Mouse (Mus musculus) embryonic facial prominence, embryonic 15.5 days (tissue): Measurements from ENCODE around the gene Rnf167. TPM values are rescaled to one million over a fixed set of nuclear protein-coding genes. Genes with fewer than 3 reads are reported as not detected.
A peak's percentile ranks its signal among the peaks of the same experiment; 100 is the strongest.

Experiments used
- ATAC-seq: fragments of 200-750 bp; cut with Nextera tagmentation; 2 replicates; pipeline ENCODE4 v1.8.0; 2017; ENCODE audit warnings: low read depth, moderate TSS enrichment; ENCODE audit not compliant: insufficient number of reproducible peaks, low FRiP score, low TSS enrichment
- H3K27ac ChIP-seq: fragments of 300-500 bp; sonication (generic); replicated peaks from 2 replicates; pipeline ENCODE4 v1.5.1; 2015; ENCODE audit warnings: mild to moderate bottlenecking, inconsistent platforms
- H3K27me3 ChIP-seq: fragments of 300-500 bp; sonication (generic); 2 replicates; pipeline ENCODE4 v1.6.1; 2015; ENCODE audit warnings: inconsistent platforms
- H3K36me3 ChIP-seq: fragments of 300-500 bp; sonication (generic); 2 replicates; pipeline ENCODE4 v1.6.1; 2015; ENCODE audit warnings: mild to moderate bottlenecking, inconsistent platforms
- H3K4me1 ChIP-seq: fragments of 300-500 bp; sonication (generic); 2 replicates; pipeline ENCODE4 v1.6.1; 2015; ENCODE audit warnings: inconsistent platforms
- H3K4me2 ChIP-seq: fragments of 300-500 bp; sonication (generic); replicated peaks from 2 replicates; pipeline ENCODE4 v1.6.1; 2015; ENCODE audit warnings: mild to moderate bottlenecking, inconsistent platforms
- H3K4me3 ChIP-seq: fragments of 300-500 bp; sonication (generic); replicated peaks from 2 replicates; pipeline ENCODE4 v1.5.1; 2015; ENCODE audit warnings: mild to moderate bottlenecking, inconsistent platforms
- H3K9ac ChIP-seq: fragments of 300-500 bp; sonication (generic); 2 replicates; pipeline ENCODE4 v1.6.1; 2015; ENCODE audit warnings: inconsistent platforms
- H3K9me3 ChIP-seq: fragments of 300-500 bp; sonication (generic); replicated peaks from 2 replicates; pipeline ENCODE4 v1.6.1; 2016; ENCODE audit warnings: inconsistent platforms
- WGBS: fragments of 180-500 bp; shearing (Covaris S2); methylation state at CpG from one replicate; pipeline ENCODE4 v1.1.7; 2015; 5-methylcytosine and 5-hydroxymethylcytosine counted together
- polyA plus RNA-seq: library from polyadenylated mRNA; unstranded; fragments of >200 nt; fragmentation: Nextera tagmentation; extraction: Ambion mirVana; gene quantifications from 2 replicates; pipeline ENCODE4 v1.2.1, GENCODE M21; 2015

Gene Rnf167
- polyA plus RNA-seq, 1 experiment from 2014 or later, result 147 TPM

DNA sequence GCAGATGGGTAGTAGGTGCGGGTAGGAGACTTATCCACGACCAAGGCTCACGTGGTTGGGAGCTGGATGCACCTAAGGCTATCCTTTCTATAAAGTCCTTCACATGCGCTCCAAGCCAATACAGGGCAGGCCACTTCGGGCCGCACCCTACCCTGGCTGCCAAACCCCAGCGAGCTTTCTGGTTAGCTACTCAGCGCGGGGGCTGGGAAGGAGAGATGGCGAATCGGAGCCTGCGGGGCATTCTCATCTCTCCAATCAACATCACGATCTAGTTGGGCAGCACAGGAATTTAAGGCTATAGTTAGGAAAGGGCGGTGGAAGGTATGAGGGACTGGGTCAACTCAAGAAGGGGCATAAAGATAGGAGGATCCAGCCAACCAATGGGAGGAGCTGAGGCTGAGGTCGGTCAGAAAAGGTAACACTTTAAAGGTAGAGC lies 21.3 kb downstream of the Rnf167 start:
- Histone ChIP-seq H3K36me3 (peaks cover 41% of the 10 kb centered on the region), H3K9me3 (no peaks in the 10 kb centered on the region), H3K27ac (peak overlapping the region; percentile 100), H3K4me1 (peaks cover 36% of the 10 kb centered on the region), H3K27me3 (no peaks in the 10 kb centered on the region), H3K4me3 (peak overlapping the region; percentile 73), H3K9ac (peak overlapping the region; percentile 50), H3K4me2 (peak overlapping the region; percentile 86)
- ATAC-seq, result peak; percentile 63
- under 1% methylated on average over 15 of the region's 15 CpGs for WGBS

DNA sequence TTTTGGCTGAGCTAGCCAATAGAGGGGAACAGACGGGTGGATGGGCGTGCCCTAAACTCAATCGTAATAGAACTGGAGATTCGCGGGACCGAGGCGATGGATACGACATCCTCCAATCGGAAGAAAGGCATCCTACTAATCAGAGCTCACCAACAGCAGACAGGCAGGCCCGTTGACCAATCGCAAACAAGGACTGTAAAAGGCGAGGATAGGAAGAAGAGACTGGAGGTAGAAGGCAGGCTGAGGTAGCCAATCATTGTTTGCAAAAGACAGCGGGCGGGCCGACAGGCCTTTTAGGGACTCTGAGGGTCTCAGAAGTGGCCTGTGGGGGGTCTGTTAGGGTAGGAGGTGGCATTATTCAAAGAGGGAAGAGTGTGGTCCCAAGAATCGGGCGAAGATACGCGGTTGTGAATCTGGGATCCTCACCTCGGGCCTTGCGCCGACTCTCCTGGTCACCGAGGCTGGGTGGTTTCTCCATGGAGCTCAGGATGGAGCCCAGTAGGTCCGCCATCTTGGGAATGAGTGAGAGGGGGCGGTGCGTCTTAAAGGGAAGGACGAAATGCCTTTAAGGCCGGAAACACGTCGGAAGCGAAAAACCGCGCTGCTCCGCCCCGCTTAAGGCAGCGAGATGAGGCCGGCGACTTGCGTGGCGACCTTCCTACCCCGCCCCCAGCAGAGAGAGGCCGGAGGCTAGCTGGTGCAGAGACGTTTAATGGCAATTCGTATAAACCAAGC lies 21.9 kb downstream of the Rnf167 start, which contains the start of gene Spag7:
Spag7 (minus strand) TSS at position 646 of the 735 bp plus-strand sequence.
- H3K27me3 ChIP-seq, result no peaks in the 10 kb centered on the region
- peak within 1 kb of the TSS; percentile 68 for H3K9ac ChIP-seq
- H3K4me2 ChIP-seq, result peak within 1 kb of the TSS; percentile 86
- peaks cover 36% of the 10 kb centered on the region for H3K4me1 ChIP-seq
- no peaks in the 10 kb centered on the region for H3K9me3 ChIP-seq
- WGBS, result under 1% methylated on average over 44 of the region's 44 CpGs
- peak within 1 kb of the TSS; percentile 100 for H3K27ac ChIP-seq
- ATAC-seq, result peak; percentile 95
- H3K36me3 ChIP-seq, result peaks cover 41% of the 10 kb centered on the region
- H3K4me3 ChIP-seq, result peak within 1 kb of the TSS; percentile 73

DNA sequence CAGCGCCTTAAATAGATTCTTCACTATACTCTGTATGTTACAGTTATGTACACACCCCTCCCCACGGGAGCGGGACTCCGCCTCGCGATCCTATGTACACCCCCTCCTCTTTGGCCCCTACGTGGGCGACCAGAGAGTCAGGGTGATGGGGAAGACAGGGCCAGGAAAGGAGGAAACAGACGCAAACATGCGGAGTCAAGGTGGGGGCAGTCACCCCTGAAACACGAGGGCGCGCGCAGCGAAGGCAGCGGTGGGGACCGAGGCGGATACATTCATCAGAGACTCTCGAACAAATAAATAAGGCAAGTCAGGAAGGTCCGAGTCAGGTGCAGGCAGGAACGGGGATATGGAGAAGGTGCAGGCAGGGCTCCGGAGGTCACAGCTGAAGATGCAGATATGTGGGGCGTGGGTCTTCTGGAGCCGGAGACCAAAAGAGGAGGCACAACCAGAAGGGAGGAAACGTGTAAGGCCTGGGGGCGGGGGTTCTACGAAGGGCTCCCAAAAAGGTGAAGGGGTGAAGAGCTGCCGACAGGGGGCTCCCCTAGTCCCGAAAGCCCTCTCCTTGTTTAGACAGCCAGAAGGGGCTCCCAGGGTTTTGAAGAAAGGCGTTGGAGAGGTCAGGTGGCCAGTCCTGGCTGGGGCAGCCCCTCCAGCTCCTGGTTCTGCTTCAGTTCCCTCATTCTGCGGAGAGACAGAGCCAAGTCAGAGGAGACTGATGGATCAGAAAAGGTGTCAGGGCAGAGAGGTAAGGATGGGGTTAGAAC lies 22.7 kb downstream of the Rnf167 start:
- Histone ChIP-seq H3K9ac (peak overlapping the region; percentile 68), H3K9me3 (no peaks in the 10 kb centered on the region), H3K27ac (peak overlapping the region; percentile 100), H3K4me3 (peak overlapping the region; percentile 73), H3K27me3 (no peaks in the 10 kb centered on the region), H3K36me3 (peaks cover 40% of the 10 kb centered on the region), H3K4me1 (peaks cover 36% of the 10 kb centered on the region), H3K4me2 (peak overlapping the region; percentile 86)
- ATAC-seq, result peak; percentile 25
- under 1% methylated on average over 31 of the region's 31 CpGs for WGBS

DNA sequence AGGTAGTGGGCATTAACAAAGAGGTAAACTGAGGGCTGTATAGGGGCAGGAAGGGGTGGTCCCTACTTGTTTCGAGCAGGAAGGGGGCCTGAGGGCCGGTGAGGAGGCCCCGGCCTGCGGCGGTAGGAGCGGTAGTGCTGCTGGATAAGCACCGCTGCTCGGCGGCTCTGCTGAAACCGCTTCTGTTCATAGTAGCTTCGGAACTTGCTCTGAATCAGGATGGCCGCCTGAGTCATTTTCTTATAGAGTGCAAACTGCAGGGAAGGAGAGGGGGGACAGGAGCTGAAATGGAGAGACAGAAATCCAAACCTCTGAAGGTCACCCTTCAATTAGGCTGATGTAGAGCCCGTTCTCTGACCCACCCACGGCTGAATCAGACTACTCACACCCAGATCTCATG lies 23.4 kb downstream of the Rnf167 start:
- Histone ChIP-seq H3K4me1 (peaks cover 36% of the 10 kb centered on the region), H3K27ac (peak overlapping the region; percentile 100), H3K27me3 (no peaks in the 10 kb centered on the region), H3K9me3 (no peaks in the 10 kb centered on the region), H3K36me3 (peaks cover 36% of the 10 kb centered on the region), H3K9ac (peak overlapping the region; percentile 68), H3K4me2 (peak overlapping the region; percentile 86), H3K4me3 (peak overlapping the region; percentile 73)
- 43% methylated on average over 14 of the region's 14 CpGs for WGBS
- ATAC-seq, result no peak

DNA sequence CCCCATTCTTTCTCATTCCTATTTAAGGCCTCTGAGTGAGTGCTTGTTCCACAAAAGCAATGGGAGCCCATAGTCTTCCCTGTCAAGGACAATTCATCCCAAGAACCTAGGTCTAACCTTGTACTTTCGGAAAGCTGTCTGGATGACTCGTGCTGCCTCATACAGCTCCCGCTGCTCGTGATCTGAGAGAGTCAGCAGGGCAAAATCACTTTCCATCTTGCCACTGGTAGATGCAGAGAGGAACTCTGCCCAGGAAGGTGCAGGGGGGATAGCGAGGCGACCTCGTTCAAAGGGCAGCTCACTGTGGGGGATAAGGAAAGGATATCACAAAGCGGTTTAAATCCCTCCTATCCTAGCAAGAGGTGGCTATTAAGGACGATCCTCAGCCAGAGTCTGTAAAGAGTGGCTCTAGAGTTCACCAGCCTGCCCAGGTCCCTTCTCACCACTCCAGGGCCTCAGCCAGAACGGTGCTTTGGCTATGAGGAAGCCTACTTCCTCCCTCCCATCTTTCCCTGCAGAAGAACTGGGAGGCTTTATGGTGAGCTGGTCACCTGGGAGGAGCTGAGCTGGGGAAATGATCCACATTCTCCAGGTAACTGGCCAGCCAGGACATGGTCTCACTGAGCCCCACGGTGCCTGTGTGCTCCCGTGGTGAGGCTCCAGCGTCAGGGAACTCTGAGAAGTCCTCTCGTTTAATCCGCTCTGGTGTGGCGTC lies 24.5 kb downstream of the Rnf167 start:
- Histone ChIP-seq H3K36me3 (peaks cover 41% of the 10 kb centered on the region), H3K9ac (no peak overlapping the region), H3K27me3 (no peaks in the 10 kb centered on the region), H3K4me3 (no peak overlapping the region), H3K4me2 (peak overlapping the region; percentile 86), H3K9me3 (no peaks in the 10 kb centered on the region), H3K4me1 (peaks cover 36% of the 10 kb centered on the region), H3K27ac (no peak overlapping the region)
- no peak for ATAC-seq
- 87% methylated on average over 16 of the region's 16 CpGs for WGBS

DNA sequence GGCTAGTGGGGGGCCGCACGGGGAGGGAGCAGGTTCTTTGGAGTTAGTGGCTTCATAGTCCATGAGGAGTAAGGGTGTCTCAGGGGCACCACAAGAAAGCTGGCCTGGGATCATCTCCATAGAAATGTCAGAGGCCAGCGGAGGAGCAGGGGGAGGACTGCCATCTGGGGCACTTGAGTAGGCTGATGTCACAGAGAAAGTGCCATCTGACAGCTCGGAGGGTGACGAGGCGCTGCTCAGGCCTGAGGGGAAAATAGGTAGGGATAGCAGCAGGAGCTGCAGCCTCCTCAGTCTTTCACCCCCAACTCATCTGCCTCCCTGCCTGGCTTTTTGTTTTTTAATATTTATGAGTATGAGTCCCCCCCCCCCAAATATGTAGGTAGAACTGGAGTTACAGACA lies 27.0 kb downstream of the Rnf167 start:
- 79% methylated on average over 6 of the region's 6 CpGs for WGBS
- Histone ChIP-seq H3K9ac (no peak overlapping the region), H3K36me3 (peaks cover 50% of the 10 kb centered on the region), H3K9me3 (no peaks in the 10 kb centered on the region), H3K4me2 (no peak overlapping the region), H3K27me3 (no peaks in the 10 kb centered on the region), H3K4me1 (peaks cover 18% of the 10 kb centered on the region), H3K4me3 (no peak overlapping the region), H3K27ac (no peak overlapping the region)
- no peak for ATAC-seq

DNA sequence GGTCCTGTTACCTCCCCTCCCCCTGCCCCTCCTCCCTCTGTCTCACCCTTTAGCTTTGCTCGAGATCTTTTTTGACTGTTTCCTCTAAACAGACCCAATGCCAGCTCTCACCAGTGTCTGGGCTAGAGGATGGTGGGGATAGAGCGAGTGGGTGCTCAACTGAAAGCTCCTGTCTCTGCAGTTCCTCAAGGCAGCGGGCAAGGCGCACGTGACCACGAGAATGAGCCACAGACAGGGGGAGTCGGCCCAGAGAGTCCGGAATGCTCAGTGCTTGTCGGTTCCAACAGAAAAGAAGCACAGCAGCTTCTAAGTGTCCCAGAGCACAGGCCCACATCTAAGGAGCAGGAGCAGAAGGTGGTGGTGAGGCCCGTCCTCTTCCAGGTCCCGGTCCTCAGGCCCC lies 27.5 kb downstream of the Rnf167 start:
- H3K9me3 ChIP-seq, result no peaks in the 10 kb centered on the region
- H3K4me2 ChIP-seq, result no peak overlapping the region
- H3K9ac ChIP-seq, result no peak overlapping the region
- no peak overlapping the region for H3K4me3 ChIP-seq
- H3K36me3 ChIP-seq, result peaks cover 55% of the 10 kb centered on the region
- peaks cover 18% of the 10 kb centered on the region for H3K4me1 ChIP-seq
- H3K27me3 ChIP-seq, result no peaks in the 10 kb centered on the region
- no peak overlapping the region for H3K27ac ChIP-seq
- ATAC-seq, result no peak
- 62% methylated on average over 11 of the region's 11 CpGs for WGBS

DNA sequence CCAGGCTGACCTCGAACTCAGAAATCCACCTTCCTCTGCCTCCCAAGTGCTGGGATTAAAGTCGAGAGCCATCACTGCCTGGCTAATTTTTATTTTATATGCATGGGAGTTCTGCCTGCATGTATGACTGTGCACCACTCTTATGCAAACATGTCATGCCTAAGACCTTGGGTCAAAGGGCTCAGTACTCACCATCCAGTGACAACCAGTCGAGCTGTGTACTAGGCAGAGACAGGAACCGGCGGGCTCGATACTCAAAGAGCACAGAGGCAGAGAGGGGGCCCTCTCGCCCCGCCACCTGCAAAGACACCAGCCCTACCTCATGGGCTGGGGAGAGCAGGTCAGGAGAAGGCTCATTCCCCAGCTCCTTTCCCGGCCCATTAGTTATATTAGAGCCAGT lies 31.1 kb downstream of the Rnf167 start:
- no peak overlapping the region for H3K4me3 ChIP-seq
- peaks cover 65% of the 10 kb centered on the region for H3K36me3 ChIP-seq
- H3K27me3 ChIP-seq, result no peaks in the 10 kb centered on the region
- WGBS, result 73% methylated on average over 9 of the region's 9 CpGs
- no peak overlapping the region for H3K9ac ChIP-seq
- H3K27ac ChIP-seq, result no peak overlapping the region
- peaks cover 5% of the 10 kb centered on the region; the same call in 1 of the 2 replicates for H3K4me1 ChIP-seq
- no peak overlapping the region for H3K4me2 ChIP-seq
- ATAC-seq, result no peak
- H3K9me3 ChIP-seq, result no peaks in the 10 kb centered on the region

DNA sequence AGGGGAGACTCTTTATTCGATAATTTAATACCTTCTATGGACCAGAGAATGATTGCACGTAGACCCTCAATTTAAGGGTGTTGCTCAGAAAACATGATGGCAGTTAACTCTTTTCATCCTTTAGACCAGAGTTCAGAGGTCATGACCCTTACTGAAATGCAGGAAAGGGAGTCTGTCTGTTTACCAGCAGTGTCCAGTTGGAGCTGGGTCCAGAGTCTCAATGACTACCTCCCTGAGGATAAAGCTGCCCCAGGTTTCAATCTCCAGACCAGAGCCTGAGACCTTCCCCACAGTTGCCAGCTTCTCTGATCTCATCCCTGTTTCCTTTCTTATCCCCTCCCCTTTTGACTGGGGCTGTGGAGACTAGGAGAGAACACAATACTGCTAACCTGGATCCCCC lies 31.5 kb downstream of the Rnf167 start:
- Histone ChIP-seq H3K36me3 (peaks cover 68% of the 10 kb centered on the region), H3K4me3 (no peak overlapping the region), H3K27ac (no peak overlapping the region), H3K27me3 (no peaks in the 10 kb centered on the region), H3K4me2 (no peak overlapping the region), H3K9ac (no peak overlapping the region), H3K9me3 (no peaks in the 10 kb centered on the region), H3K4me1 (peaks cover 5% of the 10 kb centered on the region; the same call in 1 of the 2 replicates)
- ATAC-seq, result no peak
- WGBS, result 59% methylated on average over 2 of the region's 2 CpGs

DNA sequence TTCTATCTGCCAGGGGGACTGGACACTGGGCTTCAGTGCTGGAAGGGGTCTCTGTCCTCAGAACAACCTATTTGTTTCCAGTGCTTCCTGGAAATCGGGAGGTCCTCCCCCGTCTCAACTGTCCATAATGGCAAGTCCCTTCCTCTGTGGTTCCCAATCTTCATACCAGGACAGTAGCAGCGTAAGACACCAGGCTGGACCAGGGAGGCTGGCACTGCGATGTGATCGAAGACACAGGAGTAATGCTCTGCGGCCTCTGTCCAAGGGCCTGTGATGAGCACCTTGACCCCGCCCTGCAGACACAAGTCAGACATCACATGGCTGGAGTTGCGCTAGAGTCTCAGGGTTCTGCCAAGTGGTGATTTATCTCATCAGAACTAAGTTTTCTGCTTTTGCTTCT lies 32.3 kb downstream of the Rnf167 start:
- Histone ChIP-seq H3K36me3 (peaks cover 68% of the 10 kb centered on the region), H3K9me3 (no peaks in the 10 kb centered on the region)
- WGBS, result 92% methylated on average over 8 of the region's 8 CpGs

DNA sequence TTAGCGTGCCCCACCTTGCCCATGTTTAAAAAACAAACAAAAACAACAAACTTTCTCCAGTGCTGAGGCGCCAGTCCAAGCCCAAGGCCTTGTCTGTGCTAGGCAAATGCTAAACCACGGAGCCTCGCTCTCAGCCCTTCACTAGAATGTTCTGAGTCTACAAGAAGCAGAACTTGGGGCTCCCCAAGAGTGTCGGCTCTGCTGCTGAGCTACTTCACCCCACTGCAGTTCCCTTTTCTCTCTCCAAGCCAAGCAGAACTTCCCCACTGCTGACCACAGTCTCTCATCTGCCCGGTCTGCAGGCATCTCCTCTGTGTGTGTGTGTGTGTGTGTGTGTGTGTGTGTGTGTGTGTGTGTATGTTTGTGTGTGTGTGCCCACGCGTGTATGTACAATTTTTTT lies 32.9 kb downstream of the Rnf167 start:
- H3K9me3 ChIP-seq, result no peaks in the 10 kb centered on the region
- no peak overlapping the region for H3K4me3 ChIP-seq
- H3K9ac ChIP-seq, result no peak overlapping the region
- no peak for ATAC-seq
- H3K27me3 ChIP-seq, result no peaks in the 10 kb centered on the region
- H3K27ac ChIP-seq, result no peak overlapping the region
- H3K36me3 ChIP-seq, result peaks cover 70% of the 10 kb centered on the region
- H3K4me2 ChIP-seq, result no peak overlapping the region
- 91% methylated on average over 6 of the region's 8 CpGs for WGBS
- H3K4me1 ChIP-seq, result peaks cover 5% of the 10 kb centered on the region; the same call in 1 of the 2 replicates

More for the DNA sequence above, 32.3 kb downstream of the Rnf167 start:
- Histone ChIP-seq H3K4me1 (peaks cover 5% of the 10 kb centered on the region; the same call in 1 of the 2 replicates), H3K9ac (no peak overlapping the region), H3K27me3 (no peaks in the 10 kb centered on the region), H3K4me3 (no peak overlapping the region), H3K27ac (no peak overlapping the region), H3K4me2 (no peak overlapping the region)
- ATAC-seq, result no peak
